Mouse (Mus musculus): Measurements from ENCODE around the gene Hist1h2bh.
"Not testable (repeated sequence)": the region's sequence is repeated elsewhere in the genome, so short reads cannot be mapped to it uniquely, and the experiment has no call there.

The Hist1h2bh gene

DNA sequence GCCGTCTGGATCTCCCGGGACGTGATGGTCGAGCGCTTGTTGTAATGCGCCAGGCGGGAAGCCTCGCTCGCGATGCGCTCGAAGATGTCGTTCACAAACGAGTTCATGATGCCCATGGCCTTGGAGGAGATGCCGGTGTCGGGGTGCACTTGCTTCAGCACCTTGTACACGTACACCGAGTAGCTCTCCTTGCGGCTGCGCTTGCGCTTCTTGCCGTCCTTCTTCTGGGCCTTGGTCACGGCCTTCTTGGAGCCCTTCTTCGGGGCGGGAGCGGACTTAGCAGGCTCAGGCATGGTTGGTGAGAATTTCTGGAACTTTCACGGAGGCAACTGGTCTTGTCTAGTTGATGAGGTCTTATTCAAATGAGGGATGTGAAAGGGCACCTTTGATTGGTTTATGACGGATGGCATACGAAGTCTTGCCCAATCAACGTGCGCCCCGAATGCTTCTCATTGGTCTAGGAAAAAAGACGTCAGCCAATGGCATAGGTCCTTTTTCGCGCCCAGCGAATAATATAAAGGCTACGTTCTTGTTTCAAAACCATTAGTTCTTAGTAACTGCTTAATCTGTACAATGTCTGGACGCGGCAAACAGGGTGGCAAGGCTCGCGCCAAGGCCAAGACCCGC, 30.8 kb upstream of the Hist1h2bh start, which contains the start of the genes Hist1h2bf and Hist1h2ad:
Hist1h2bf (minus strand) TSS at position 299 of the 627 bp plus-strand sequence.
Hist1h2ad (plus strand) TSS at position 484 of the 627 bp plus-strand sequence.
- DNase-seq (ENCODE audit: low spot score) = peak; percentile 80

DNA sequence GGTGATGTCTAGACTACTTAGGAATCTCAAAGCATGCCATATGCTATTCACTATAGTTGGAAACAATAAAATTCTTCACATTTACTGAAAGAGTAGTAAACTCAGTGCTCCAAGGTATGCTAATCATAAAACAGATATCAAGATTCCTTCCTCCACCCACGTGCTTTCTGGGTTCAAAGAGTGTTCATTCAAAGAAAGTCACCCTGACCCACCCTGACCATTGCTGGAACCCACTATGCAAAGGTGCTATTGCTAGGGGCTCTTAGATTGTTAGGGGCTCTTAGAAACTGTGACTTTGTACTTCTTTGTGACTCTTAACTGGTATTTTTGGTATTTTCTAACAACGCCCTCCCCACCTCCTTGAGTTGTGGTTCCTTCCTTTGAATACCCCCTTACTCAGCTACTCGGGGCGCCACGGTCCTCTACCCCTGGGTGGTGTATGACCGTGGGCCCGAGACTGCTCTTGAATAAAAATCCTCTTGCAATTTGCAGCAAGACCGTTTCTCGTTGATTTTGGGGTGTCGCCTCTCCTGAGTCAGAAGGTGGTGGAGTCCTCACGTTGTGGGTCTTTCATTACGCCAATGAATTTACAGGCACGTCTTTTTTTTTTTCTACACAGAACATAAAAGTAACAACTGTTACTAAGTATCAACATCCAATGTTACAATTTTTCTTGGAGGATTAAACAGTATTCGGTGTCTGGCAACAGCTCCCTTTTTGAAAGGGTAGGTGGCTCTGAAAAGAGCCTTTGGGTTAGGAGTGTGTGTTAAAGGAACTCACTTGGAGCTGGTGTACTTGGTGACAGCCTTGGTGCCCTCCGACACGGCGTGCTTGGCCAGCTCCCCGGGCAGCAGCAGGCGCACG, 30.1 kb upstream of the Hist1h2bh start:
- not testable (repeated sequence) for DNase-seq (ENCODE audit: low spot score)

DNA sequence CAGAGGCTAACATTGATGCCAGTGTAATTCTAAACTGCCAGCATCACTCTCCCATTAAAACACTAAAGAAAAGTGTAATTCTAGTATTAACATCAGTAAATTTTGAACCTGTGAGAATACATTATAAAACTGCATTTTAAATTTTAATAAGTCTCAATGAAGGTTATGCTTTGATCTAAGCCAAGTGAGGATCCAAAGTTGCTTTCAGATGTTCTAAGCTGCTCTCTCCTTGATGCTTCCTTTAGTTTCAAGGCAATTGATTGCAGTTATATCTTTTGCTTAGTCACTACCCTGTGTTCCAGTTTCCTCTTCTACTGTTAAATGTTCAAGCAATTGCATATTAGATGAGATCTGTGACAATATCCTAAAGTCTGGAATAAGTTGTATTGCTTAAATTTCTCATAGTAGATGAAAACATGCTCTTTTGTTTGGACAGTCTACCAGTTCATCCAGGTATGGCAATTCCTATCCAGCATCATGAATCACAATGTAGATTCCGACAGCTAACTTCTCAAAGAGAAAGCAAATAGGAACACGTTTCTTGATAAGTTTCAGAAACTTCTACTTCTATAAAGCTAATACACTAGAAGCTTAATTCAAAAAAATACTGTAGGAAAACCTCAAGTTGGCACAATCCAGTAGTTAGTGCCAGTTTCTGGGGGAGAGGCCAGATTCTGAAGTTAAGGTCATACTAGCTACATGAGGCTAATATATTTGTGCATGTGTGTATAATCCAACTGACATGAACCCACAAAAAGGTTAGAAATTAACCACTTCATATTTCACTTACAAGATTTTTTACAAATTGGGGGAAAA, 29.2 kb upstream of the Hist1h2bh start:
- no peak for DNase-seq (ENCODE audit: low spot score)

DNA sequence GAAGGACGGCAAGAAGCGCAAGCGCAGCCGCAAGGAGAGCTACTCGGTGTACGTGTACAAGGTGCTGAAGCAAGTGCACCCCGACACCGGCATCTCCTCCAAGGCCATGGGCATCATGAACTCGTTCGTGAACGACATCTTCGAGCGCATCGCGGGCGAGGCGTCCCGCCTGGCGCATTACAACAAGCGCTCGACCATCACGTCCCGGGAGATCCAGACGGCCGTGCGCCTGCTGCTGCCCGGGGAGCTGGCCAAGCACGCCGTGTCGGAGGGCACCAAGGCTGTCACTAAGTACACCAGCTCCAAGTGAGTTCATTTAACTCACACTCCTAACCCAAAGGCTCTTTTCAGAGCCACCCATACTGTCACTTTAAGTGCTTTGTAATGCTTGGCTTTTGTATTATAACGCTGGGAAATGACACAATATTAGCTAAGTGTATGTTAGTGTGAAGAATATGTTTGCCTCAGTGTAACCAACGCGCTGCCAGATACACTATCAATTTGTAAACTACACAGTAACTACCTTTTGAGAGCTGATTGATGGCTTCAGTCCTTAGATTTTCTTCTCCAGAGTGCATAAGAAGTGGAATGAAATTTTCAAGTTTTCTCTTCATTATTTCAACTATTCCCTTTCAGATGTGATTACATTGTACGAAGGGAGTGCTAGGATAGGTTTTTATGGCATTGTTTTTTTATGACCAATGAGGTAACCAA, 28.5 kb upstream of the Hist1h2bh start:
- not testable (repeated sequence) for DNase-seq (ENCODE audit: low spot score)

DNA sequence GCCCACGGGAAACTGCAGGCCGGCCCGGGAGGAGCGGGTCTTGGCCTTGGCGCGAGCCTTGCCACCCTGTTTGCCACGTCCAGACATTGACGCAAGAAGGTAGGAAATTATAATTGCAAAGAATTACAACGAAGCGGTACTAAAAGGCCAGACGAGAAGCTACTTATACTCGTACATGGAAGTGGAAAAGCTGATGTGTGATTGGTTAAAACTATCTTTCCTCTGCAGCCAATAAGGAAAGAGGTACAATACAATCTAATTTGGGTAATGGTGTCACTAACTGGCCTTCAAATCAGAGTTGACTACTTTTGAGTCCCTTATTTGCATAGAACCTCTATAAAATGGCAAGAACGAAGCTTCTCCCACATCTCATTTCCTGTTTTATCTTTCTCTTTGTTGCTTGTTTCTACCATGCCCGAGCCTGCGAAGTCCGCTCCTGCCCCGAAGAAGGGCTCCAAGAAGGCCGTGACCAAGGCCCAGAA, 27.9 kb upstream of the Hist1h2bh start, which contains the start of the genes Hist1h2ae and Hist1h2bg:
Hist1h2ae (minus strand) TSS at position 199 of the 482 bp plus-strand sequence.
Hist1h2bg (plus strand) TSS at position 375 of the 482 bp plus-strand sequence.
- DNase-seq (ENCODE audit: low spot score) = peak; percentile 58

DNA sequence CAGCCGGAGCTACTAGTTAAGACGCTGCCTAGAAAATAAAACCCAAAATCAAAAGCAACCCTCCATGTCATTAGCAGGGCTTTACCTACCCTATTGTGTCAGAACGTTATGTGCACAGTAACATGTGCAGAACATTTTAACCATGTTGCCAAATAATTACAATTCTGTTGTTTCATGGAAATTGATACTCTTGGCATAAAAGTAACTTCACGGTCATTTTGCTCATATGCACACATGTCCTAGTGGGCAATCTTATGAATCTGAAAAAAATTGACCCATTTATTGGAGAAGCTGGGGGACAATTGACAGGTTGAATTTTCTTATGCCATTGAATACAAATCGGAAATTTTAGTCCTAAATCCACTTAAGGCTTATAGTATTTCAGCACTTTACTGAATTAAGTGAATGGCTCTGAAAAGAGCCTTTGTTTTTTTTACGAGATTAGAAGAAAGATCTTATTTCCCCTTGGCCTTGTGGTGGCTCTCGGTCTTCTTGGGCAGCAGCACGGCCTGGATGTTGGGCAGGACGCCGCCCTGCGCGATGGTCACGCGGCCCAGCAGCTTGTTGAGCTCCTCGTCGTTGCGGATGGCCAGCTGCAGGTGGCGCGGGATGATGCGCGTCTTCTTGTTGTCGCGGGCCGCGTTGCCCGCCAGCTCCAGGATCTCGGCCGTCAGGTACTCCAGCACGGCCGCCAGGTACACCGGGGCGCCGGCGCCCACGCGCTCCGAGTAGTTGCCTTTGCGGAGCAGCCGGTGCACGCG, 27.2 kb upstream of the Hist1h2bh start:
- DNase-seq (ENCODE audit: low spot score) = not testable (repeated sequence)

DNA sequence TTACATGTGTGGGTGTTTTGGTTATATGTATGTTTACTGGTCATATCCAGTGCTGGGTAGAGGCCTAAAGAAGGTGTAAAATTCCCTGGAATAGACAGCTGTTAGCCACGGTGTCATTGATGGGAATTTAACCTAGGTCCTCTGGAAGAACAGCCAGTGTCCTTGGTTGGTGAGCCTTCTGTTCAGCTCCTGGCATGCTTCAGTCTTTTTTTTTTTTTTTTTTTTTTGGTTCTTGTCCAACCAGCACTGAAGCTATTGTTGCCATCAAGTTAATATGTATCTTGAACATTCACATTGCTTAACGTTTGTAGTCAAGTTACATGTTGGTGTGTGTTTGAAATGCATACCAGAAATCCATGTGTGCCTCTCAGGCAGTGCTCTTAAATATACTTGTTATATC, 21.3 kb upstream of the Hist1h2bh start:
- DNase-seq (ENCODE audit: low spot score) = no peak

DNA sequence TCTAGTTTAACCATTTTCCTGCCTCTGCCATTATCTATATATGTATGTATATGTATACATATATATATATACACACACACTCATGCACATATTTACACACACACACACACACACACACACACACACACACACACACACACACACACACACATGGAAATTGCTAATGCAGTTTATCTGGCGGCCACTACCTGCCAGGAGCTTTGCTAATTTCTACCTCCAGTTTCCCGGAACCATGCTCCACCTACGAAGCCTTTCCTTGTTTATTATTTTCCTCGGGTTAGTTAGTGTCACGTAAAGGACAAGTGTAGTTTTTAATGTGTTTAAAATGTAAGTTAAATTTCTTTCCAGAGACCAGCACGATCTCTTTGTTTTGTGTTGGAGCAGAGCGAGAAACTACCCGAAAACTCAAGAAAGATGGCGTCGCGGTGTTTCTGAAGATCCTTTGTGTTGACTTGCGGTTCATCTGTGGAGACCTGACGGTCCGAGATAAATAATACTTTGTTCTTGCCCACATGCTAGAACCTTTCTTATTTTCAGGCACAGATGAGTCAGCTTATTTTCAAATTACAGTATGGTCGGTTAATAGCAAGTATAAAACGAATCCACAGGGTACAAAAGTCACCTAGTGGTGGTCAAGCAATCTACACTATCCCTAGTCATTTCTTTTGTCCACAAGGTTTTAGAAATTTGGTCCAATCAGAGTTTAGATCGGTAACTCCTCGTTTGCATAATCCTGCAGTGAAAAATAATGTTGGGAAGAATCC, 19.7 kb upstream of the Hist1h2bh start:
- DNase-seq (ENCODE audit: low spot score) = no peak

DNA sequence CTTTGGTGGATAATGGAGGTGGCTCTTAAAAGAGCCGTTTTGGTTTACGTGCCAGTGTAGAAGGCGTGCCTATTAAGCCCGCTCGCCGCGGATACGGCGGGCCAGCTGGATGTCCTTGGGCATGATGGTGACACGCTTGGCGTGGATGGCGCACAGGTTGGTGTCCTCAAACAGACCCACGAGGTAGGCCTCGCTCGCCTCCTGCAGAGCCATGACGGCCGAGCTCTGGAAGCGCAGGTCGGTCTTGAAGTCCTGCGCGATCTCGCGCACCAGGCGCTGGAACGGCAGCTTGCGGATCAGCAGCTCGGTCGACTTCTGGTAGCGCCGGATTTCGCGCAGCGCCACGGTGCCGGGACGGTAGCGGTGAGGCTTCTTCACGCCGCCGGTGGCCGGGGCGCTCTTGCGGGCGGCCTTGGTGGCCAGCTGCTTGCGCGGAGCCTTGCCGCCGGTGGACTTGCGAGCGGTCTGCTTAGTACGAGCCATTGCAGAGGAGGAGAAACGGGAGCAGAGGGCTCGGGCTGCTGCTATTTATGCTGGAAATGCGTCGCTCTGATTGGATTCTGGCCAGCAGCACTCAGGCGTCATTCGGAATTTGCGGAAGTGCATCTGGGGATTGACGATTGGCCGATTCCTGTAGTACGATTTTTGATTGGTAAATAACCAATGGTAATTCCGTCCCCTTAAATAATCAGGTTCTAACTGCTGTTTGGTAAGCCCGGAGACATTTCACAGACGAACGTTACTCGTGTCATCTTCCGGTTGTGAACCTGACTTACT, 18.9 kb upstream of the Hist1h2bh start, which contains the start of gene Hist1h3e:
Hist1h3e (minus strand) TSS at position 487 of the 777 bp plus-strand sequence.
- peak; percentile 92 for DNase-seq (ENCODE audit: low spot score)

DNA sequence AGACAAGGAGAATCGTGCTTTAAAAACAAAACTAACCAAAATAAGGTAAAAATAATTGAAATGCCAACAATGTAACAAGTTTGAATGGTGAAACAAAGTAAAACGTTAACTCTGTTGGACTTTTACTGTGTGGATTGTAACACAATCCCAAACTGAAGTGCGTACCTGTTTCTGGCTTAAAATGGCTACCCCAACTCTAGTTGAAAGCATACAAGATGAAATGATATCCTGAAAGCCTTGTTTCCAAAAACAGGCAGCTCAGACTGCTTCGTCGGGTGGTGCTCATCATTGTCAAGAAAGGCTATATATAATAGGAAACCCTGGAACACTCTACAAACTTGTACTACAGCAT, 18.3 kb upstream of the Hist1h2bh start:
- not testable (repeated sequence) for DNase-seq (ENCODE audit: low spot score)

DNA sequence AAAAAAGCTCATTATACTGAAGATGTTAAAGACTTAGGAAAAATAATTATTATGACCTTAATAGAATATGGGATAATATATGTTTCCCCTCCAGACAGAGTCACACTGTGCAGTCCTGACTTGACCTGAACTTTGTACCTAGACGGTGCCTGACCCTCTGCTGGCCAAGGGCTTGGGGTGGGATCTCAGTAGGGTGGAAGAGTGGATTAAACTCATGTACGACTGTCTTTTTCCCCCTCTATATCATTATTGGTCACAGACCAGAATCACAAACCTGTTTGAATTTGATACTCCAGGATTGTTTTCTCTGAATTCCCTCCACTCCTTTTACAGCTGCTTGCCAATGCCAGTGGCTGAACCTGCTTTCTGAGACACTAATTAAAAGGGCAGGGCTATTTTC, 17.5 kb upstream of the Hist1h2bh start:
- not testable (repeated sequence) for DNase-seq (ENCODE audit: low spot score)

DNA sequence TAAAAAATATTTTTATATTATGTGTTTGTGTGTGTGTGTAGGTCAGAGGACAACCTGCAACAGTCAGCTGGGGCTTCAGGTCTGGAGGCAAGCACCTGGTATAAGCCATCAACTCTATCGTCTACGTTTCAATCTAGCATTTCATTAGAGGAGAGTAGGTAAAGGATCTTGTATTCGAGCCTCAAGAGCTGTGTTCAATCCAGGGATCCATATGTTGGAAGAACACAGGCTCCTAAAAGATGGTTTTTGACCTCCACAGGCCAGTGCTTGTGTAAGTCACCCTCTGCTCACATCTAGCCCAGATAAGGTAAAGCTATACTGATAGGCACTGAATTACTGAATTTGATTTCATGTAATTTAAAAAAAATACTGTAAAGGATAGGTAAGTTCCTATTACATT, 13.7 kb upstream of the Hist1h2bh start:
- no peak for DNase-seq (ENCODE audit: low spot score)

DNA sequence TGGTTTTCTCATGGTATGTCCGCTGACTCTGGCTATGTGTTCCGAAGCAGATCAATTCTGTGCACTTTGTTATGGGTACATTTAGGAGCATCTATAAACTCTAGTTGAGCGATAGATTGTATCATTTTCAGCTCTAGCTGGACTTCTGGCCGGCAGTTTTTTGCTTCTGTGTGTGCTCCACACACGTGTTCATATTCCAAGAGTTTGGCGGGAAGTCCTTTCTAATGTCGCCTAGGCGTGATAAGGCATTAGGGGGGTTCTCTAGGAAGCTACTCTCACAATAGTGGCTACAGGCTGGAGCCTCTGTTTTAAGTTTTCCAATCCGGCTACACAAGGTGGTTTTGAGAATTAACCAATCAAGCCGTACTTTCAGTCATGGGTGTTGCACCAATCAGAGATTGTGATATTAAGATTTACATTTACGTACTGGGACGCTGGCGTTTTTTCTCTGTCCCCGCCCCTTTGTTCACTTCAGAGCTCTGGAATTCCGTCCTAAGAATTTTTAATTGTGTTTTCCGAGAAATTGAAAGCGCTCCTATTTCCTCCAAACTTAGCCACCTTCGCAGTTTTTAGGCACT, 12.7 kb upstream of the Hist1h2bh start:
- peak; percentile 54 for DNase-seq (ENCODE audit: low spot score)

DNA sequence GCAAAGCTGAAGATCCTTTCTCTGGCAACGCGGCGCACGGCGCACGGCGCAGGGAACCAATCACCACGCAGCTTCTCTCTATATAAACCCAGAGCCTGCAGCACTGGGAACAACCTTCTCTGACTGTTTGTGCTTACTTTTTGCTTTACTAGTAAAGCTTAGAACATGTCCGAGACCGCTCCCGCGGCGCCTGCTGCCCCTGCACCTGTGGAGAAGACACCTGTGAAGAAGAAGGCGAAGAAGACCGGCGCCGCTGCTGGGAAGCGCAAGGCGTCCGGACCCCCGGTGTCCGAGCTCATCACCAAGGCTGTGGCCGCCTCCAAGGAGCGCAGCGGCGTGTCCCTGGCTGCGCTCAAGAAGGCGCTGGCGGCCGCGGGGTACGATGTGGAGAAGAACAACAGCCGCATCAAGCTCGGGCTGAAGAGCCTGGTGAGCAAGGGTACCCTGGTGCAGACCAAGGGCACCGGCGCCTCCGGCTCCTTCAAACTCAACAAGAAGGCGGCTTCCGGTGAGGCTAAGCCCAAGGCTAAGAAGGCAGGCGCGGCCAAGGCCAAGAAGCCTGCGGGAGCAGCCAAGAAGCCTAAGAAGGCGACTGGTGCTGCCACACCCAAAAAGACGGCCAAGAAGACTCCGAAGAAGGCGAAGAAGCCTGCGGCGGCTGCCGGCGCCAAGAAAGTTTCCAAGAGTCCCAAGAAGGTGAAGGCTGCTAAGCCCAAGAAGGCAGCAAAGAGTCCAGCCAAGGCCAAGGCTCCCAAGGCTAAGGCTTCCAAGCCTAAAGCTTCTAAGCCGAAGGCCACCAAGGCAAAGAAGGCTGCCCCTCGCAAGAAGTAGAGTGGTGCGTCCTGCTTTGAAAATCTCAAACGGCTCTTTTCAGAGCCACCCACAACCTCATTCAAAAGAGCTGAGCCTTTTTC, 12.0 kb upstream of the Hist1h2bh start:
- peak; percentile 76 for DNase-seq (ENCODE audit: low spot score)

DNA sequence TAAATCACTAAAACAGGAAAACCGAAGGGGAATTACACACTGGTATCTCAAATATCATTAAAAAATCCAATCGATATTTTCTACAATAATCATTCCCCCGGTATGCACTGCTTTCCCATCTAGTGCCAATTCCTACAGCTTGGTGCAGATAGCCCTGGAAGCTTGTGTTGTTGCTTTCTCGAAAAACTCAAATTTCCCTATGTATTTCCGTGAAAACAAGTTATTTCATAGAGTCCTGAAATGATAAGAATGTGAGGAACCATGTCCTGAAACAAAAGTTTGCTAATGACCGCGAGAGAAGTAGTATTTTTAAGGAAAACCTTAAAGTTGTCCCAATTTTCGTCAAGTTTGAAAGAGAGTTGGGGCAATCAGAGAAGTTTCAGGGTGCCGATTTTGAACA, 11.2 kb upstream of the Hist1h2bh start:
- DNase-seq (ENCODE audit: low spot score) = no peak

DNA sequence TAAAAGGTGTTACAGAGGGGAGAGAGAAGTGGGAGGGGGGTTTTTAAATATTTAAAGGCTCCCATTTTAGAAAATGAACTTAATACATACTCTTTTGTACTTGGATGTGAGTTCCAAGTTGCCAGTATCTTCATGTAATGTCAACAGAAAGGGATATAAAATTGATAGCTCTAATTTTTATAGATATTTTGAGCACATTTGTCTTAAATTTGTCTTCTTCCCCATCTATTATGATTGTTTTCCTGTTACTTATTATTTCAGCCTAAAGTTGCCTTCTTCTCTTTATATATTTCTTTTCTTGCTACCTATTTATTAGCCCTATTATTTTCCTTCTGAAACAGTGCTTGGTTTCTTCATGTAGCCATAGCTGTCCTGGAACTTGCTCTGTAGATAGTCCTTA, 9.8 kb upstream of the Hist1h2bh start, which contains the start of gene Hist1h1d:
Hist1h1d (plus strand) TSS at position 301 of the 400 bp plus-strand sequence.
- DNase-seq (ENCODE audit: low spot score) = no peak

Data from testis, postnatal 10 days (tissue).